20 mouse cellular contexts compared by ENCODE assay signal in the genomic region with DNA sequence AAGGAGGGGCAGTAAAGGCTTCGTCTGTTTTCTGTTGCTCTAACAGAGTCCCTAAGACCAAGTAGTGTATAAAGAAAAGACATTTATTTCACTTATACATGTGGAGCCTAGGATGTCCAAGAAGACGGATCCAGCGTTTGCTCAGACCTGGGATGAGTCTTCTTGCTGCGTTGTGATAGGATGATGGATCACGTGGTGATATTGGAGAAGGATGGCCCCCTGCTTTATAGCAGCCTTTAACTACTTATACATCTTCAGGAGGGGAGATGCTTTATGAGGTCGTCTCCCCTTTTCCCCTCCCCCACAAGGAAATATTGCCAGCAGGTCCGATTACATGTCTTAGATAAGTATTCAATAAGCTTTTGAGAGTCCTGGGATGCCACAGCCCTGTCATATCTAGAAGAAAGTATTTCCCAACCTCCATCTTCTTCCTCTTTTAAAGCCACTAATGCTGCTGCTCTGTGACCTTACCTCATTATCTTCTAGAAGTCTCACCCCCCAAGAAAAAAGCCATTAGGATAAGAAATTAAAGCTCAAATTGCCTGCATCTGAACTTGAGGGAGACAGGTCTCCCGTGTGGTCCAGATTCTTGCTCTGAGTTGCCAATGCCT. TPM values are rescaled to one million over a fixed set of nuclear protein-coding genes. Genes with fewer than 3 reads are reported as not detected.
DNase-seq lines count a peak whose midpoint lies in the region; ATAC-seq lines count a peak whose summit lies in the region.
"Had no signal": no experiment of that assay in that cellular context is flagged by ENCODE, and none has a peak within 500 bp of the region (broad histone marks: within the 10 kb centered on the region; RNA-seq: fewer than 3 reads in every experiment).

No protein-coding gene starts in this region.

- ATAC-seq in granulocyte monocyte progenitor cell, adult 5-6 weeks (replicated peaks; ENCODE audit: poor library complexity, severe bottlenecking) = peak; percentile 95
- peak; percentile 71; the same call in 1 of the 2 replicates for ATAC-seq in monocyte, adult 5-6 weeks (replicated peaks; ENCODE audit: insufficient number of reproducible peaks, low FRiP score, low TSS enrichment, poor library complexity, severe bottlenecking)
- ATAC-seq: activated CD4-positive, CD25-positive, alpha-beta regulatory T cell, adult 4 months; forebrain, embryonic 14.5 days; forebrain, postnatal 0 days; hindbrain, embryonic 16.5 days; intestine, embryonic 15.5 days had no signal

- DNase-seq in heart, adult 11 months = peak; percentile 66
- DNase-seq in heart, adult 18-20 months = no peak
- DNase-seq in spleen, adult 18-20 months = no peak
- no peak for DNase-seq in layer of hippocampus, adult 8-10 months (ENCODE audit: low spot score in 2 of 2)
- DNase-seq: adrenal gland, adult 8-10 months; adrenal gland, postnatal 25 days; B cell, adult 2 months; cerebellum, adult 11-12 months; cerebellum, adult 9-10 months; cerebellum, postnatal 14 days; forebrain, postnatal 0 days; gastrocnemius, postnatal 25 days; heart, postnatal 10 days; heart, postnatal 36 days had no signal

RNA-seq across cellular contexts. Expression of a gene that starts 18.2 kb away (rescaled TPM):
- total RNA-seq in heart, adult 18-20 months (2021) = 10 to 100 TPM; 66.8 to 72.3 TPM
- 583 and 666 TPM in 2 replicates for total RNA-seq in granulocyte monocyte progenitor cell, adult 5-6 weeks (2014; fragmentation: Nextera tagmentation)
- total RNA-seq in granulocyte monocyte progenitor cell, adult 5-6 weeks (2017) = 670 and 682 TPM in 2 replicates
- 260 to 307 TPM (median 290 TPM) in 3 replicates for total RNA-seq in monocyte, adult 5-6 weeks (2017)
- 100 to 1,000 TPM; 154 to 164 (median 156) TPM for total RNA-seq in layer of hippocampus, adult 8-10 months (2022)

RNA-seq across cellular contexts. Expression of a gene that starts 51.3 kb away (rescaled TPM):
- 10 to 100 TPM in 1 of 2 experiments, 1 to 10 TPM in 1; 9.7 to 18.7 TPM for total RNA-seq in heart, adult 18-20 months (2021)
- 0.26 and 1.9 TPM in 2 replicates for total RNA-seq in granulocyte monocyte progenitor cell, adult 5-6 weeks (2014; fragmentation: Nextera tagmentation)
- 1.1 and 1.2 TPM in 2 replicates for total RNA-seq in granulocyte monocyte progenitor cell, adult 5-6 weeks (2017)
- 0.19 to 4.2 TPM (median 1.3 TPM) in 3 replicates for total RNA-seq in monocyte, adult 5-6 weeks (2017)
- total RNA-seq in layer of hippocampus, adult 8-10 months (2022) = 10 to 100 TPM; 18.7 to 22.0 (median 20.2) TPM
